In genomic region chr14:76448987-76449386, GRCm38 (mm10) we compare ENCODE assay signal across 12 mouse cellular contexts. TPM values are rescaled to one million over a fixed set of nuclear protein-coding genes. Genes with fewer than 3 reads are reported as not detected.
A peak's percentile ranks its signal among the peaks of the same experiment; 100 is the strongest.
DNase-seq lines count a peak whose midpoint lies in the region; ATAC-seq lines count a peak whose summit lies in the region.
"Had no signal": no experiment of that assay in that cellular context is flagged by ENCODE, and none has a peak within 500 bp of the region (broad histone marks: within the 10 kb centered on the region; RNA-seq: fewer than 3 reads in every experiment).

No protein-coding gene starts in this region.

- no peak overlapping the region for H3K9ac ChIP-seq in heart, embryonic 11.5 days (ENCODE audit: low read depth, low read length)
- no peak overlapping the region for H3K9ac ChIP-seq in kidney, embryonic 16.5 days (replicated peaks; ENCODE audit: low read length)
- no peak overlapping the region for H3K9ac ChIP-seq in neural tube, embryonic 15.5 days (replicated peaks)
- H3K9ac ChIP-seq: liver, embryonic 13.5 days; midbrain, embryonic 15.5 days had no signal

- no peak for ATAC-seq in heart, embryonic 11.5 days (replicated peaks; ENCODE audit: insufficient number of reproducible peaks, low FRiP score, low TSS enrichment)
- peak; percentile 78; the same call in 1 of the 2 replicates for ATAC-seq in kidney, embryonic 16.5 days (ENCODE audit: low FRiP score, low TSS enrichment)
- ATAC-seq in neural tube, embryonic 15.5 days (ENCODE audit: low FRiP score): no peak
- ATAC-seq in inflammation-experienced regulatory T-cells, adult 6 months: no peak
- ATAC-seq: CD4-positive, CD25-positive, alpha-beta regulatory T cell, adult 4 months; midbrain, embryonic 15.5 days had no signal

- no peak overlapping the region for H3K4me2 ChIP-seq in heart, embryonic 11.5 days
- H3K4me2 ChIP-seq in kidney, embryonic 16.5 days (replicated peaks; ENCODE audit: low read depth, low read length): peak overlapping the region; percentile 12; the same call in 1 of the 2 replicates
- no peak overlapping the region for H3K4me2 ChIP-seq in neural tube, embryonic 15.5 days
- H3K4me2 ChIP-seq: liver, embryonic 13.5 days; midbrain, embryonic 15.5 days had no signal

- no peak overlapping the region for H3K4me3 ChIP-seq in heart, embryonic 11.5 days (ENCODE audit: low read depth, low read length)
- peak overlapping the region; percentile 45 for H3K4me3 ChIP-seq in brown adipose tissue, adult 24 weeks (ENCODE audit: insufficient read depth, low read depth, low read length)
- H3K4me3 ChIP-seq in kidney, embryonic 16.5 days (ENCODE audit: low read length): no peak overlapping the region
- no peak overlapping the region for H3K4me3 ChIP-seq in neural tube, embryonic 15.5 days (replicated peaks)
- H3K4me3 ChIP-seq: liver, embryonic 13.5 days; midbrain, embryonic 15.5 days had no signal

- H3K27me3 ChIP-seq in heart, embryonic 11.5 days (ENCODE audit: control insufficient read depth, insufficient read depth, low read length): no peaks in the 10 kb centered on the region
- H3K27me3 ChIP-seq in kidney, embryonic 16.5 days (ENCODE audit: insufficient read depth, low read length): no peaks in the 10 kb centered on the region
- no peaks in the 10 kb centered on the region for H3K27me3 ChIP-seq in neural tube, embryonic 15.5 days (replicated peaks)
- H3K27me3 ChIP-seq: liver, embryonic 13.5 days; midbrain, embryonic 15.5 days had no signal

- no peaks in the 10 kb centered on the region for H3K4me1 ChIP-seq in heart, embryonic 11.5 days (ENCODE audit: control insufficient read depth, insufficient read depth, low read length)
- H3K4me1 ChIP-seq in brown adipose tissue, adult 24 weeks (ENCODE audit: control insufficient read depth, insufficient read depth, insufficient read length, low read length): no peaks in the 10 kb centered on the region
- H3K4me1 ChIP-seq in kidney, embryonic 16.5 days (ENCODE audit: insufficient read depth, low read length): peaks cover 16% of the 10 kb centered on the region; the same call in 1 of the 2 replicates
- peaks cover 30% of the 10 kb centered on the region for H3K4me1 ChIP-seq in neural tube, embryonic 15.5 days
- H3K4me1 ChIP-seq: liver, embryonic 13.5 days had no signal

- DNase-seq in heart, adult 18-20 months: peak; percentile 58 to 65
- peak; percentile 67 for DNase-seq in lung, postnatal 25 days (ENCODE audit: low spot score)
- DNase-seq in thymus, postnatal 4 days: no peak
- DNase-seq: cerebellum, postnatal 10 days; liver, embryonic 13.5 days had no signal

- H3K36me3 ChIP-seq in heart, embryonic 11.5 days (ENCODE audit: control insufficient read depth, insufficient read depth, low read length): no peaks in the 10 kb centered on the region
- H3K36me3 ChIP-seq in kidney, embryonic 16.5 days (ENCODE audit: insufficient read depth, low read length): no peaks in the 10 kb centered on the region
- no peaks in the 10 kb centered on the region for H3K36me3 ChIP-seq in neural tube, embryonic 15.5 days
- H3K36me3 ChIP-seq: liver, embryonic 13.5 days had no signal

- WGBS in heart, embryonic 11.5 days (ENCODE audit: insufficient replicate concordance): 72% methylated on average over 4 of the region's 4 CpGs
- WGBS in kidney, embryonic 16.5 days: 45% methylated on average over 4 of the region's 4 CpGs
- 77% methylated on average over 4 of the region's 4 CpGs for whole genome bisulfite sequencing in neural tube, embryonic 15.5 days

- H3K27ac ChIP-seq in heart, embryonic 11.5 days (ENCODE audit: low read depth, low read length): no peak overlapping the region
- peak overlapping the region; percentile 45 for H3K27ac ChIP-seq in brown adipose tissue, adult 24 weeks (replicated peaks; ENCODE audit: low read depth, low read length)
- peak overlapping the region; percentile 68 for H3K27ac ChIP-seq in kidney, embryonic 16.5 days (ENCODE audit: low read length)
- H3K27ac ChIP-seq in neural tube, embryonic 15.5 days (replicated peaks): no peak overlapping the region
- H3K27ac ChIP-seq: liver, embryonic 13.5 days; midbrain, embryonic 15.5 days had no signal

- H3K9me3 ChIP-seq in heart, embryonic 11.5 days (replicated peaks; ENCODE audit: control insufficient read depth, low read length): no peaks in the 10 kb centered on the region
- H3K9me3 ChIP-seq in kidney, embryonic 16.5 days (ENCODE audit: low read length): no peaks in the 10 kb centered on the region
- H3K9me3 ChIP-seq in neural tube, embryonic 15.5 days (replicated peaks): no peaks in the 10 kb centered on the region
- H3K9me3 ChIP-seq: liver, embryonic 13.5 days; midbrain, embryonic 15.5 days had no signal

RNA-seq across cellular contexts. Expression of gene Tsc22d1, which starts 34.2 kb away (rescaled TPM):
- total RNA-seq in heart, adult 18-20 months (2021): 100 to 1,000 TPM; 389 to 414 TPM
- polyA plus RNA-seq in heart, embryonic 11.5 days (2014; fragmentation: Nextera tagmentation; extraction: Ambion mirVana): 444 and 455 TPM in 2 replicates
- 52.7 and 91.0 TPM in 2 replicates for polyA plus RNA-seq in brown adipose tissue, adult 24 weeks (2012; ENCODE audit: insufficient read depth, insufficient read length, missing spikeins)
- polyA plus RNA-seq in kidney, embryonic 16.5 days (2015; fragmentation: Nextera tagmentation; extraction: Ambion mirVana): 1,044 and 1,092 TPM in 2 replicates
- 773 and 880 TPM in 2 replicates for polyA plus RNA-seq in neural tube, embryonic 15.5 days (2015; fragmentation: Nextera tagmentation; extraction: Ambion mirVana)
- 1 to 10 TPM; 5.9 to 8.7 (median 7.8) TPM for polyA plus RNA-seq in inflammation-experienced regulatory T-cells, adult 6 months (2017; shearing (Covaris generic))

Comparison
In these comparisons a context has a peak if more than half of its experiments do, and no peak if none do; other contexts are left out.
1. H3K27ac ChIP-seq: peak in brown adipose tissue, adult 24 weeks (single experiment) and kidney, embryonic 16.5 days (single experiment); none in heart, embryonic 11.5 days (single experiment) and neural tube, embryonic 15.5 days (single experiment).